Mouse (Mus musculus): ENCODE results near the gene Cfap97d1.

- no peak for TF ChIP-seq POLR2A (IDR thresholded peaks at IDR 0.05; ENCODE audit: insufficient read length, low read depth)
- TF ChIP-seq MAX (IDR thresholded peaks at IDR 0.05; ENCODE audit: low read depth), result no peak
- TF ChIP-seq CEBPB (IDR thresholded peaks at IDR 0.05; ENCODE audit: insufficient read depth, poor library complexity, severe bottlenecking), result no peak
- no peak for TF ChIP-seq E2F4 (IDR thresholded peaks at IDR 0.05; ENCODE audit: insufficient read depth)
- TF ChIP-seq TCF3 (IDR thresholded peaks at IDR 0.05; ENCODE audit: insufficient read length, low read depth), result no peak
- TF ChIP-seq MYOD1 (IDR thresholded peaks at IDR 0.05; ENCODE audit: control insufficient read depth in 1 of 3, insufficient read length in 2 of 3, low read depth in 2 of 3), result no peak
- TF ChIP-seq POLR2AphosphoS2 (IDR thresholded peaks at IDR 0.05; ENCODE audit: insufficient read length, low read depth), result no peak
- TF ChIP-seq TCF12 (IDR thresholded peaks at IDR 0.05; ENCODE audit: insufficient read depth, poor library complexity, severe bottlenecking), result no peak
These were observed 37.6 kb upstream of the Cfap97d1 start for GRCm38 (mm10) chr11:101946525-101946924.

Data from myocyte (in vitro differentiated cells).